Mouse (Mus musculus): Measurements from ENCODE around the gene Bpi. TPM values are rescaled to one million over a fixed set of nuclear protein-coding genes. Genes with fewer than 3 reads are reported as not detected.
A peak's percentile ranks its signal among the peaks of the same experiment; 100 is the strongest.

Bpi gene
- polyA plus RNA-seq, 1 experiment from 2014 or later = not detected

DNA sequence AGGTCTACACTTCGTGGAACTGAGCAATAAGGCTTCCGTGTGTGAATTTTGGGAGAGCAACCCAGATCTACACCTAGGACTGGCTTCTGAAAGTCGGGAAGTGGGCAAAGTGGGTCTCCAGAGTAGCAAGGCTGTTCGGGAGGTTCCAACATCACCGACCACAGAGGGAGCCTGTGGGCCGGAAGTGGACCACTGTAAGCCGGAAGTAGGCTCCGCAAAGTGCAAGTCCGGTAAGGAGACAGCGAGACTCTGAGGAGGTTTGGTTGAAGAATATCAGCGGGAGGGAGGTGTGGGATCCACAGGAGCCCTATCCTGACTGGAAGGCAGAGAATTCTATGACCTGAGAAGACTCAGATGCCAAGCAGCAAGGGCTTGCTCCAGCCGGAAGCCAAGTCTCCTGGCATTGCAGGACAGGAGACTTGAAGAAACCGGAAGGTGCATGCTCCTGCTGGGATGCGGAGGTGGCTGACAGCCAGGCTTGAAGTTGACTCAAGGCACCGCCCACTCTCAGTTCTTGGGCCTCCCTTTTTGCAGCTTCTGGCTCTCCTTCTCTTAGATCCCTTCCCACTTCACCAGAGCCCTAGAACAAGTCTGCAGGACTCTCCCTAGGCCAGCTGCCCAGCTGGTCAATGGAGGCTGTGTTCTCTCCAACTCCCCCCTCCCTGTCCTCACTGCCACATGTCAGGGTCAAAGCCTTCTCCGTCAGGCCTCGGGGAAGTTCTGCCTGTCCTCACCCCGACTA, 14.6 kb upstream of the Bpi start:
- Histone ChIP-seq H3K4me1 (peaks cover 6% of the 10 kb centered on the region; the same call in 1 of the 2 replicates), H3K36me3 (no peaks in the 10 kb centered on the region), H3K4me2 (replicated peaks) (no peak overlapping the region), H3K27me3 (no peaks in the 10 kb centered on the region), H3K4me3 (replicated peaks) (no peak overlapping the region), H3K27ac (replicated peaks) (no peak overlapping the region; the same call in 1 of the 2 replicates), H3K9me3 (replicated peaks) (no peaks in the 10 kb centered on the region), H3K9ac (no peak overlapping the region)
- 70% methylated on average over 18 of the region's 18 CpGs for WGBS
- ATAC-seq (ENCODE audit: insufficient number of reproducible peaks, low FRiP score, low TSS enrichment, low read depth) = no peak

GRCm38 (mm10) chr2:158245072-158245817, 12.6 kb upstream of the Bpi start:
- no peak overlapping the region for H3K9ac ChIP-seq
- H3K4me3 ChIP-seq (replicated peaks) = no peak overlapping the region
- peaks cover 6% of the 10 kb centered on the region; the same call in 1 of the 2 replicates for H3K4me1 ChIP-seq
- H3K36me3 ChIP-seq = no peaks in the 10 kb centered on the region
- no peaks in the 10 kb centered on the region for H3K9me3 ChIP-seq (replicated peaks)
- 71% methylated on average over 4 of the region's 4 CpGs for WGBS
- no peak for ATAC-seq (ENCODE audit: insufficient number of reproducible peaks, low FRiP score, low TSS enrichment, low read depth)
- no peaks in the 10 kb centered on the region for H3K27me3 ChIP-seq
- no peak overlapping the region for H3K4me2 ChIP-seq (replicated peaks)
- no peak overlapping the region for H3K27ac ChIP-seq (replicated peaks)

GRCm38 (mm10) chr2:158247852-158248251, 10.0 kb upstream of the Bpi start:
- no peaks in the 10 kb centered on the region for H3K36me3 ChIP-seq
- no peak overlapping the region for H3K4me2 ChIP-seq (replicated peaks)
- no peak overlapping the region for H3K4me3 ChIP-seq (replicated peaks)
- no peak overlapping the region for H3K27ac ChIP-seq (replicated peaks)
- H3K9ac ChIP-seq = no peak overlapping the region
- peaks cover 6% of the 10 kb centered on the region; the same call in 1 of the 2 replicates for H3K4me1 ChIP-seq
- H3K9me3 ChIP-seq (replicated peaks) = no peaks in the 10 kb centered on the region
- 84% methylated on average over 6 of the region's 6 CpGs for WGBS
- no peak for ATAC-seq (ENCODE audit: insufficient number of reproducible peaks, low FRiP score, low TSS enrichment, low read depth)
- H3K27me3 ChIP-seq = no peaks in the 10 kb centered on the region

- Histone ChIP-seq H3K4me1 (peaks cover 3% of the 10 kb centered on the region; the same call in 1 of the 2 replicates), H3K4me2 (replicated peaks) (no peak overlapping the region), H3K27ac (replicated peaks) (no peak overlapping the region), H3K9me3 (replicated peaks) (no peaks in the 10 kb centered on the region), H3K36me3 (no peaks in the 10 kb centered on the region), H3K9ac (no peak overlapping the region), H3K4me3 (replicated peaks) (no peak overlapping the region), H3K27me3 (no peaks in the 10 kb centered on the region)
- WGBS = 53% methylated on average over 7 of the region's 7 CpGs
- no peak for ATAC-seq (ENCODE audit: insufficient number of reproducible peaks, low FRiP score, low TSS enrichment, low read depth)
Measured at GRCm38 (mm10) chr2:158248318-158248717, 9.6 kb upstream of the Bpi start.

- ATAC-seq (ENCODE audit: insufficient number of reproducible peaks, low FRiP score, low TSS enrichment, low read depth) = no peak
- no peaks in the 10 kb centered on the region for H3K4me1 ChIP-seq
- no peak overlapping the region for H3K27ac ChIP-seq (replicated peaks)
- 53% methylated on average over 4 of the region's 4 CpGs for WGBS
- no peaks in the 10 kb centered on the region for H3K27me3 ChIP-seq
- H3K4me3 ChIP-seq (replicated peaks) = no peak overlapping the region
- no peaks in the 10 kb centered on the region for H3K36me3 ChIP-seq
- H3K9ac ChIP-seq = no peak overlapping the region
- H3K9me3 ChIP-seq (replicated peaks) = no peaks in the 10 kb centered on the region
- no peak overlapping the region for H3K4me2 ChIP-seq (replicated peaks)
Measured at GRCm38 (mm10) chr2:158250558-158250957, 7.3 kb upstream of the Bpi start.

DNA sequence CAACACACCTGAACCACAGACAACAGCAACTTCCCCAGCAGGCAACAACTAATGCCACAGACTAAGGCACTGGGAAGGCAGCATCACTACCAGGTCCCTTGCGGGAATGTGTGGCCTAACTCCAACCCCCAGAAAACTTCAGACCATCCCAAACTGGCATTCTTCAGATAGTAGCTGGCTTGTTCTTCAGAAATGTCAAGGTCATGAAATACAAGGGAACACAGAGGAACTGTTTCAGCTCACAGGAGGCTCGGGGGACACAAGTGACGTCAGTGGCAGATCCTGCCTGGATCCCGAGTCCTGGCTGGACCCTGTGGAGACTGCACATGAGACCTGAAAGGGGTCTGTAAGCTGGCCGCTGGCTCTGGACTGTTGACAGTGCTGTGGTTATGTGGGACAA, 4.1 kb upstream of the Bpi start:
- Histone ChIP-seq H3K9me3 (replicated peaks) (no peaks in the 10 kb centered on the region), H3K27me3 (no peaks in the 10 kb centered on the region), H3K9ac (no peak overlapping the region), H3K4me1 (peaks cover 24% of the 10 kb centered on the region), H3K27ac (replicated peaks) (no peak overlapping the region), H3K36me3 (no peaks in the 10 kb centered on the region), H3K4me2 (replicated peaks) (no peak overlapping the region), H3K4me3 (replicated peaks) (no peak overlapping the region)
- WGBS = 76% methylated on average over 5 of the region's 5 CpGs
- ATAC-seq (ENCODE audit: insufficient number of reproducible peaks, low FRiP score, low TSS enrichment, low read depth) = no peak

DNA sequence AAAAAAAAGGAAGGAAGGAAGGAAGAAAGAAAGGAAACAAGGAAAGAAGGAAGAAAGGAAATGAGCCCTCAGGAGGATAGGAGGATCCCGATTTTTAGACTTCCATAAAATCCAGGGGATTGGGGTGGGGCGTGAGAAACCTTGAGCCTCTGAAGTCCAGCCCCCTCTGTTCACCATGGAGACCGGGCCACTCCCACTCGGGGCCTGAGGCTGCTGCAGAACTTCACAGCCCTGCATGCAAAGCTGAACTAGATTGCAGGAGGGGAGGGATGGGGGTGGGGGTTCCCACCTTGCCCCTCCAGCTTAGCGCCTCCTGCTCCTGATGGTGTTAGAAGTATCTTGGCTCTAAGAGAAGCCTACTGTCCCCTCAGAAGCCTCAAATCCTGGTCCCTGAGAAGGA, 1.0 kb upstream of the Bpi start:
- 21% methylated on average over 5 of the region's 5 CpGs for WGBS
- no peak overlapping the region for H3K9ac ChIP-seq
- no peak overlapping the region for H3K4me3 ChIP-seq (replicated peaks)
- H3K9me3 ChIP-seq (replicated peaks) = no peaks in the 10 kb centered on the region
- peaks cover 26% of the 10 kb centered on the region for H3K4me1 ChIP-seq
- peak overlapping the region; percentile 52 for H3K27ac ChIP-seq (replicated peaks)
- ATAC-seq (ENCODE audit: insufficient number of reproducible peaks, low FRiP score, low TSS enrichment, low read depth) = no peak
- H3K4me2 ChIP-seq (replicated peaks) = no peak overlapping the region; the same call in 1 of the 2 replicates
- no peaks in the 10 kb centered on the region for H3K36me3 ChIP-seq
- H3K27me3 ChIP-seq = no peaks in the 10 kb centered on the region

- no peaks in the 10 kb centered on the region for H3K9me3 ChIP-seq (replicated peaks)
- no peak overlapping the region for H3K27ac ChIP-seq (replicated peaks)
- H3K27me3 ChIP-seq = no peaks in the 10 kb centered on the region
- no peaks in the 10 kb centered on the region for H3K36me3 ChIP-seq
- H3K4me2 ChIP-seq (replicated peaks) = no peak overlapping the region
- H3K4me1 ChIP-seq = peaks cover 26% of the 10 kb centered on the region
- no peak overlapping the region for H3K9ac ChIP-seq
- no peak overlapping the region for H3K4me3 ChIP-seq (replicated peaks)
- WGBS = 14% methylated on average over 12 of the region's 12 CpGs
- ATAC-seq (ENCODE audit: insufficient number of reproducible peaks, low FRiP score, low TSS enrichment, low read depth) = no peak
Measured at GRCm38 (mm10) chr2:158258781-158259180, 887 bp downstream of the Bpi start.

GRCm38 (mm10) chr2:158259498-158259897, 1.6 kb downstream of the Bpi start:
- 64% methylated on average over 8 of the region's 8 CpGs for WGBS
- H3K27me3 ChIP-seq = no peaks in the 10 kb centered on the region
- H3K9ac ChIP-seq = no peak overlapping the region
- peaks cover 26% of the 10 kb centered on the region for H3K4me1 ChIP-seq
- H3K9me3 ChIP-seq (replicated peaks) = no peaks in the 10 kb centered on the region
- H3K4me3 ChIP-seq (replicated peaks) = no peak overlapping the region
- H3K4me2 ChIP-seq (replicated peaks) = no peak overlapping the region
- no peaks in the 10 kb centered on the region for H3K36me3 ChIP-seq
- H3K27ac ChIP-seq (replicated peaks) = no peak overlapping the region
- no peak for ATAC-seq (ENCODE audit: insufficient number of reproducible peaks, low FRiP score, low TSS enrichment, low read depth)

- no peak for ATAC-seq (ENCODE audit: insufficient number of reproducible peaks, low FRiP score, low TSS enrichment, low read depth)
- no peak overlapping the region for H3K4me2 ChIP-seq (replicated peaks)
- no peak overlapping the region for H3K9ac ChIP-seq
- H3K36me3 ChIP-seq = no peaks in the 10 kb centered on the region
- H3K27me3 ChIP-seq = no peaks in the 10 kb centered on the region
- H3K9me3 ChIP-seq (replicated peaks) = no peaks in the 10 kb centered on the region
- no peak overlapping the region for H3K27ac ChIP-seq (replicated peaks)
- H3K4me3 ChIP-seq (replicated peaks) = no peak overlapping the region
- no peaks in the 10 kb centered on the region for H3K4me1 ChIP-seq
- 76% methylated on average over 3 of the region's 3 CpGs for WGBS
Measured at GRCm38 (mm10) chr2:158264877-158265276, 7.0 kb downstream of the Bpi start.

DNA sequence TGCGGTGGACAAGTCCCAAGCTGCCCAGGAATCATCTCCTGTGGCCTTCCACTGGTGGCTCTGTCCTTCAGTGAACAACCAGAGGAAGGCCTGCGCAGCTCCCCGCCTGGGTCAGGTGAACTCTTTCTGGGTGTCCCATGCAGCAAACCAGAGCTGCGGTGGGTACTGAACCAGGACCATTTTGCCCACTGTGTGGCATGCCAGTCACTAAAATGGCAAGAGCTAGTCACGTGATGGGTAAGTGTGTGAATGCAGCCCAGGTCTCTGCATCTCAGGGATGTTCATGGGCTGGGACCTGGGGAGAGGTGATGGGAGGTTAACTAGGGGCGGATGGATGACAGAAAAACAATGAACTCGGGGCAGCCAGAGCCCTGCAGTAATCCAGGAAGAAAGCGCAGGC, 12.1 kb downstream of the Bpi start:
- no peaks in the 10 kb centered on the region for H3K36me3 ChIP-seq
- ATAC-seq (ENCODE audit: insufficient number of reproducible peaks, low FRiP score, low TSS enrichment, low read depth) = no peak
- H3K4me3 ChIP-seq (replicated peaks) = no peak overlapping the region
- H3K9me3 ChIP-seq (replicated peaks) = no peaks in the 10 kb centered on the region
- H3K4me1 ChIP-seq = no peaks in the 10 kb centered on the region
- 81% methylated on average over 8 of the region's 8 CpGs for WGBS
- H3K27ac ChIP-seq (replicated peaks) = no peak overlapping the region
- no peaks in the 10 kb centered on the region for H3K27me3 ChIP-seq
- H3K4me2 ChIP-seq (replicated peaks) = no peak overlapping the region
- H3K9ac ChIP-seq = no peak overlapping the region

Data from embryonic facial prominence, embryonic 15.5 days (tissue).